Mouse (Mus musculus) neutrophil, adult 5-6 weeks (primary cell): ENCODE measurements around the gene Rbms2. TPM values are rescaled to one million over a fixed set of nuclear protein-coding genes. Genes with fewer than 3 reads are reported as not detected.

Experiments used
- ATAC-seq: fragments of 151-379, 151-347 bp; 2 replicates; pipeline ENCODE4 v1.8.0; 2017; ENCODE audit warnings: mild to moderate bottlenecking, moderate TSS enrichment; ENCODE audit not compliant: insufficient number of reproducible peaks, poor library complexity, low FRiP score, severe bottlenecking; ENCODE audit errors: extremely low read depth
- total RNA-seq: library from RNA; stranded (forward); fragments of 200-1000 nt; gene quantifications from 2 replicates; pipeline ENCODE4 v1.2.3, GENCODE M21; 2017

Gene Rbms2
- total RNA-seq, 1 experiment from 2014 or later, result 12.5 TPM

GRCm38 (mm10) chr10:128149592-128149991 is 30.5 kb downstream of the Rbms2 start:
- ATAC-seq, result no peak

DNA sequence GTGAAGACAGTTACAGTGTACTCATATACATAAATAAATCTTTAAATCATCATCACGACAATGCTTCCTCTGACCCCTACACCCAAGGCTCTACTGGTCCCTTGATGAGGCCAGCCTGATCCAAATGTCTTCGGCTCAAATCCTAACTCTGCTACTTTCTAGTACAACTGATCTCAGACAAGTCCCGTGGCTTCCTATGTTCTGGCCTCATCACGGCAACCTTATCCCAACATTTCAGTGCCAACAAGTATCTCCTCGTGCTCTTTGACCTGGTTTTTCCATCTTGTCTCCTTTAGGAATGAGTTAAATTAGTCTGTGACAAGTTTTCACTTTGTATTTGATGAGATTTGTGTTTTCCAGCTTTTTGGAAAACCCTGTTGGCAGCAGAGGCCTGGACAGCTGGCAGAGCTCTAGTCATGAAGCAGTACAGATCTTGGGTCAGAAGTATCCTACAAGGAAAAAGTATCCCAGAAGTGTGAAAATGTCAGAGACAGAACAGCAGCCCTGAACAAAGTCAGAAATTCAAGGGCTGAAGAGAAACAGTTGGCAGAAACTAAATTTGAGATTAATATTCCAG is 31.2 kb downstream of the Rbms2 start:
- ATAC-seq, result no peak

DNA sequence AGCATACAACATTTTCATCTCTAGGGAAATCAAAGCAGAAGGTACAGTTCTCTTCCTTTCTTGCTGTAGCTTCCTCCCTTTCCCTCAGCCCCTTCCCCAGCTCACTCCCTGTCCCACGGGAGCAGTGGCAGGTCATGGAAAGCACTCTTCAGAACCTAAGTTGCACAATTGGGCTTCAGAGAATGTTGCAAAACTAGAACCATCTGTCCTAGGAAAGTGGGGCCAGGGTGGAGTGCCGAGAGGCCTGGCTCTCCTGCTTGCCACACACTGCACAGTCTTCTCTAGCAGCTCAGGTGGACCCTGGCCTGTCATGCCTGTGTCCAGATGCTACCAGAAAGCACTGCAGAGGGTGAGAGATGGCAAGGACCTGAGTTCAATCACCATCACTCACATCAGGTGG is 35.1 kb downstream of the Rbms2 start:
- ATAC-seq, result no peak

DNA sequence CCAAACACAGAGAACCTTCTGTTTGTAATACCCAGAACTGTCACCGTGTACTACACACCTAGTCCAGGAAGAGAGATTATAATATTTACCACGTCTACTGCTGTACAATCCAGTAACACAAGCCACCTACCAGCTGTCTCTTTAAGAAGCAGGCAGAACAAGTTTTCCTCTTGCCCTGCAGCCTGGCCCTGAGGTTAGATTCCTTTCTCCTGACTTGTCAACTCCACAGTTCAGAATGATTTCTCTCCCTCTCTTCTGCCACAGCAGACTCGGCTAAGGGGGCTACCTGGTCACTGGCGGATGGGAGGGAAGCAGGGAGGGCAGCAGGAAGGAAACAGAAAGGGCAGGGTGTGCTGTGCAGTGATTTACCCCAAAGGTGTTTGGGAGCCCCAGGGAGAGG is 36.4 kb downstream of the Rbms2 start:
- ATAC-seq, result no peak

DNA sequence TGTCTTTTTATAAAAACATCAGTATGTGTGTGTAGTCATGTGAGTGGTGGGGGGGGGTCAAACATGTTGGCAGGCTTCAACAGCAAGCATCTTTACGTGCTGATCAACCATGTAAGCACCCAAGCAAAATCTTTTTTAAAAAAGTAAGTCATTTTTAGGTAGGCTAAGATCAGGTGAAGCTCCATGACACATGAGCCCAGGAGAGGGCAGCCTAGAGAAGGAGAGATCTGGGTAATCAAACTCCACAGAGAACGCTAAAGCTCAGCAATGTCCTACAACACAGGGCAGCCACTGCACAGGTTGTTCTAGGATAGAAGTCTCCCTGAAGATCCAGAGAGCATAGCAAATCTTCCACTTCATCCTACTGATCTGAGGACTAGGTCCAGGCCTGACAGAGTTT is 37.9 kb downstream of the Rbms2 start:
- no peak for ATAC-seq

- peak; percentile 71 for ATAC-seq
Observed at GRCm38 (mm10) chr10:128140236-128140952, 39.7 kb downstream of the Rbms2 start.

DNA sequence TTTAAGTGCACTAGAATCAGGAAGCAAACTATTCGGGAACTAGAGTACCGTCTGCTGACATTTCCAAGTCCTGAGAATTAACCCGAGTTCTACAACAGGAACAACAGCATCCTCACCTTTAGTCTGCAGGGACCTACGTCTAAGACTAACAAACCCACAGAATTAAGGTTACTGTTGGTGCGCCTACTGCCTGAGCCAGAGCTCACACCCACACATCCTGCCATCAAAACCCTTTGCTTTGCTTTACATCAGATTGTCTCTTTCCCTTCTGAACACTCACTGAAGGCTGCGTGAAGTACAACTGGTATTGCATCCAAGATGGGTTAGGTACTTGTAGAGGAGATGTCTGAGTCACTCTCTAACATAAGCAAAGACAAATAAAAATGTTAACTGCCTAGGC is 44.7 kb downstream of the Rbms2 start:
- ATAC-seq, result no peak

GRCm38 (mm10) chr10:128133650-128134332 is 46.3 kb downstream of the Rbms2 start:
- no peak for ATAC-seq

GRCm38 (mm10) chr10:128131812-128132211 is 48.3 kb downstream of the Rbms2 start:
- ATAC-seq, result no peak

GRCm38 (mm10) chr10:128131297-128131696 is 48.8 kb downstream of the Rbms2 start:
- ATAC-seq, result peak; percentile 85

DNA sequence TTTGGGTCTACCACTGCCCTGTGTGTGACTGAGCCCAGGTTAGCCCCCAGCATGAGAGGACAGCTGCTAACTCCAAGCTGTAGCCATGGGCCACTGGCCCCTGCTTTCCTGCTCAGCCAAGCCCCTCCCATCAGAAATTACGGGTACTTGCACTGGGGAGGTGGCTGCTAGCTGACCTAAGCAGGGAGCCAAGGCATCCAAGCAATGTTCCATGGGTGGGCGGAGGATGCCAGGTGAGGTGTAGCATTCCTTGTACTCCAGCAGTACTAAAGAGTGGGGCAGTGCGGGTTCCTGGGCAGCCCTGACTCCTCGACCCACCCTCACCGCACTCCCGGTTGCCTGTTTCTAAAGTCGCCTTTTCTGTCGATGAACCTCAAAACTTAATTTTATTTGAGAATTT is 52.0 kb downstream of the Rbms2 start:
- no peak for ATAC-seq

GRCm38 (mm10) chr10:128127497-128127896 is 52.6 kb downstream of the Rbms2 start:
- ATAC-seq, result no peak

GRCm38 (mm10) chr10:128125951-128126350 is 54.1 kb downstream of the Rbms2 start:
- ATAC-seq, result no peak

- no peak for ATAC-seq
Observed at GRCm38 (mm10) chr10:128124831-128125230, 55.3 kb downstream of the Rbms2 start.

GRCm38 (mm10) chr10:128123833-128124232 is 56.3 kb downstream of the Rbms2 start:
- no peak for ATAC-seq

- ATAC-seq, result no peak
Observed at GRCm38 (mm10) chr10:128111227-128111626, 68.9 kb downstream of the Rbms2 start.

DNA sequence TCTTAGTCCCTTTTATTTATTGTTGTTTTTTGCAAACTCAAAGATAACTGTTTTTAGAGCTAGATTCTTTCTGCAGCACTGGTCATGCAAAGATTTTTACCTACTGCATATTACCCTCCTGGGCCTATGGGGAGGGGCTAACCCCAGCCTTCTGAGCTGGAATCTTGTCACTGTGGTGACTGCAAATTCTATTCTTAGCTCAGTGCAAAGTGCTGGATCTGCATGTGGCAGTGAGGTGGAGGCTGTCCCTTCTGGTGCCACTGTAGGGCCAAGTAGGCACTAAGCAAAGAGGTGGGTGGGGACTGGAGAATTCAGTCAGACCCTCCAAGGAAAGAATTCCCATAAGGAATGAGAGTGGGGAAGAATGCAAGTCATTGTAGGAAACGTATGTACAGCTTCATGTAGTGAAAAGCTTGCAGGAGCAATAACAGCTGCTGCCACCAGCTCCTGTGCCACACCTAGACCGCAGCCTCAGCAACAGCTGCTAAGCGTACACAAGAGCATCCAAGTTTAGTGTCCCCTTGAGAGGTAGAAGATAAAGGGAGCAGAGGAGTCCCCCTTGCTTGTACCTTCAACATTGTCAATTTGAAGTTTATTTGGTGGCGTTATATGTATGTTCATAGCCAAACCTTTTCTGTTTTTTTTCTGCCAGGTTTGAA is 69.9 kb downstream of the Rbms2 start:
- no peak for ATAC-seq

DNA sequence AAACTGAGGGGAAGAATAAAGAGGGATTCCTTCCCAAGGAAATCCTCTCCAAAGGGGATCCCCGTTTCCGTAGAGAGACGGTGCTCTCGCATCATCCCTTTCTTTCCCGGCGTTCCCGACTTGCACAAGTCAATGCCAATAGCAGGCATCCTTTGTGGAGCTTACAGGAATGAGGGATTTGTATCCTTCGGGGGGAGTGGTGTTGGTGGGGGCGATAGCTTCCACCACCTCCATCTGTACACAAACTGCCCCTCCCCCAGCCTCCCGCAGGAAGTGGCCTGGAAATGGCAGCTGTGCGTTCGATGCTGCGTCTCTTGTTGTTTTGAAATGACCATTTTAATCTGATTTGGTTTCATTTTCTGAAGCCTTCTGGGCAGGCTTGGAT is 82.5 kb downstream of the Rbms2 start:
- no peak for ATAC-seq

- peak; percentile 53 for ATAC-seq
Observed at GRCm38 (mm10) chr10:128096693-128097586, 83.2 kb downstream of the Rbms2 start.
